Mouse (Mus musculus) lung, postnatal 0 days (tissue): ENCODE measurements around the gene Cc2d2b.

Experiments used
- CTCF ChIP-seq: IDR thresholded peaks from 2 replicates; pipeline ENCODE4 v1.5.1; 2016; ENCODE audit warnings: antibody characterized with exemption, mild to moderate bottlenecking
- EP300 ChIP-seq: IDR thresholded peaks from 2 replicates; pipeline ENCODE4 v1.6.1; 2016; ENCODE audit warnings: antibody characterized with exemption, mild to moderate bottlenecking, control low read depth

DNA sequence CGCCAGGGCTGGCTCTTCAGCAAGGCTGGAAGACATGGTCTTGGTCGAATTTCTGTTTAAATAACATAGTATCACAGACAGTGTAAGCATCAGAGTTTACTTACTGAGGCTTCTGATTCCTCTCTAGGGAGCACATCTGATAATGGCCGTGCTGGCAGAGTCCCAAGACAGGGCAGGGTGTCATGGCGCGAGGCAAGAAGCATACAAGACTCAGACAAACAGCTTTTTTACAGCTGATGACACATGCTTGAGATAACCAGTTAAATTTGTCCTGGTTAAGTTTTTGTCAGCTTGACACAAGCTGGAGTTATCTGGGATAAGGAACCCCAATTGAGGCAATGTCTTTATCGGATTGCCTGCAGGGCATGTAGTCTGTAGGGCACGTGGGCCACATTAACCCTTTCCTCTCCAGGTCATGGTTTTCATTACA is 20.8 kb downstream of the Cc2d2b start:
- no peak for TF ChIP-seq CTCF
- TF ChIP-seq EP300 = no peak
